Mouse (Mus musculus): Measurements from ENCODE around the gene Rasd1. TPM values are rescaled to one million over a fixed set of nuclear protein-coding genes. Genes with fewer than 3 reads are reported as not detected.

The Rasd1 gene
- total and polyA plus RNA-seq, 3 experiments: 0.13 to 0.30 TPM; not detected in 1

GRCm38 (mm10) chr11:59921265-59921664 lies 43.5 kb downstream of the Rasd1 start:
- DNase-seq (ENCODE audit: extremely low read depth): no peak
- peaks cover 0 to 3% of the 10 kb centered on the region in 2 experiments; a peak in 2 of 4 replicates for H3K4me1 ChIP-seq (ENCODE audit: control insufficient read depth in 1 of 2, insufficient read depth in 2 of 2)
- H3K79me2 ChIP-seq (replicated peaks; ENCODE audit: control insufficient read depth, extremely low read depth, insufficient read depth, poor library complexity, severe bottlenecking): no peaks in the 10 kb centered on the region
- peaks cover 12% of the 10 kb centered on the region for H3K27me3 ChIP-seq (replicated peaks)
- in situ Hi-C loops (cut with MboI; ENCODE audit: low pct_ligation_motif_present, low pct_unique_long_range_greater_than_20kb, low sequenced_read_pairs) (no loop called here), dilution Hi-C loops (cut with MboI; ENCODE audit: extremely low pct_ligation_motif_present, extremely low pct_unique_long_range_greater_than_20kb, low sequenced_read_pairs) (no loop called here)
- no peaks in the 10 kb centered on the region for H3K36me3 ChIP-seq (replicated peaks in 1 of 2; ENCODE audit: control insufficient read depth in 1 of 2, insufficient read depth in 1 of 2, low read length in 1 of 2)
- no peak overlapping the region for H3K4me3 ChIP-seq (replicated peaks in 1 of 3; ENCODE audit: low read depth in 2 of 3, low read length in 2 of 3, poor library complexity in 1 of 3)
- TF ChIP-seq MXI1 (IDR thresholded peaks at IDR 0.05; ENCODE audit: low read depth, low read length): no peak
- TF ChIP-seq IRF4 (IDR thresholded peaks at IDR 0.05; ENCODE audit: low read depth, low read length): no peak
- no peak for TF ChIP-seq RAD21 (IDR thresholded peaks at IDR 0.05; ENCODE audit: low read depth, low read length)
- TF ChIP-seq HCFC1 (IDR thresholded peaks at IDR 0.05; ENCODE audit: low read depth, low read length): no peak
- no peak for TF ChIP-seq JUN (IDR thresholded peaks at IDR 0.05; ENCODE audit: insufficient read depth, low read depth, low read length)
- TF ChIP-seq TBP (conservative IDR thresholded peaks at IDR 0.05; ENCODE audit: low read depth, low read length): no peak
- no peak for TF ChIP-seq MEF2A (IDR thresholded peaks at IDR 0.05; ENCODE audit: borderline replicate concordance, low read depth, low read length)
- no peak for TF ChIP-seq USF2 (conservative IDR thresholded peaks at IDR 0.05; ENCODE audit: low read depth, low read length)
- TF ChIP-seq CTCF (conservative IDR thresholded peaks at IDR 0.05 in 1 of 2, IDR thresholded peaks at IDR 0.05 in 1 of 2; ENCODE audit: low read depth in 2 of 2, low read length in 2 of 2): no peak
- H3K9me3 ChIP-seq (replicated peaks; ENCODE audit: low read length): no peaks in the 10 kb centered on the region
- no peak overlapping the region for H3K27ac ChIP-seq (ENCODE audit: insufficient read depth, low read depth)
- H3K9ac ChIP-seq (ENCODE audit: insufficient read depth, low read depth): no peak overlapping the region
- 0 out of 2 replicates have a peak overlapping the region, but pooled peaks have one; percentile 18 for H3K4me2 ChIP-seq (ENCODE audit: insufficient read depth, low read depth, poor library complexity, severe bottlenecking)

DNA sequence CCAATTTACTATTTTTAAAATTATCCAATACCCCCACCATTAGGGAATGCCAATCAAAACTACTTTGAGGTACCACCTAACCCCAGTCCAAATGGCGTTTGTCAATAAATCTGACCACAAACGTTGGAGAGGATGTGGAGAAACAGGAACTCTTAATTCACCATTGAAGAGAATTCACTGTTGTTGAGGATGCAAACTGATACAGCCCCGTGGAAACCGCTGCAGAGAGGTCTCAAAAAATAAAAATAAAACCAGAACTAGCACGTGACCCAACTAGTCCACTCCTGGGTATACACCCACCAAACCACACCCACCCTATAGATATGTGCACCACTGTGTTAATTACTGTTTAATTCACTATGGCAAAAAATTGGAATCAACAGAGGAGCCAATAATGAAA lies 44.4 kb downstream of the Rasd1 start:
- peaks cover 0 to 3% of the 10 kb centered on the region in 2 experiments; a peak in 2 of 4 replicates for H3K4me1 ChIP-seq (ENCODE audit: control insufficient read depth in 1 of 2, insufficient read depth in 2 of 2)
- no peak overlapping the region for H3K27ac ChIP-seq (ENCODE audit: insufficient read depth, low read depth)
- no peaks in the 10 kb centered on the region for H3K36me3 ChIP-seq (replicated peaks in 1 of 2; ENCODE audit: control insufficient read depth in 1 of 2, insufficient read depth in 1 of 2, low read length in 1 of 2)
- H3K9ac ChIP-seq (ENCODE audit: insufficient read depth, low read depth): no peak overlapping the region
- no peaks in the 10 kb centered on the region for H3K9me3 ChIP-seq (replicated peaks; ENCODE audit: low read length)
- no peak overlapping the region for H3K4me3 ChIP-seq (replicated peaks in 1 of 3; ENCODE audit: low read depth in 2 of 3, low read length in 2 of 3, poor library complexity in 1 of 3)
- H3K27me3 ChIP-seq (replicated peaks): peaks cover 12% of the 10 kb centered on the region
- H3K4me2 ChIP-seq (ENCODE audit: insufficient read depth, low read depth, poor library complexity, severe bottlenecking): no peak overlapping the region
- dilution Hi-C loops (cut with MboI; ENCODE audit: extremely low pct_ligation_motif_present, extremely low pct_unique_long_range_greater_than_20kb, low sequenced_read_pairs): no loop called here
- no peak for DNase-seq (ENCODE audit: extremely low read depth)
- peak; percentile 42; the same call in 1 of the 2 replicates for TF ChIP-seq BHLHE40 (IDR thresholded peaks at IDR 0.05; ENCODE audit: low read depth, low read length)
- TF ChIP-seq MAFK (IDR thresholded peaks at IDR 0.05; ENCODE audit: insufficient replicate concordance, low read length): no peak
- no peaks in the 10 kb centered on the region for H3K79me2 ChIP-seq (replicated peaks; ENCODE audit: control insufficient read depth, extremely low read depth, insufficient read depth, poor library complexity, severe bottlenecking)
- in situ Hi-C loops (cut with MboI; ENCODE audit: low pct_ligation_motif_present, low pct_unique_long_range_greater_than_20kb, low sequenced_read_pairs): no loop called here

DNA sequence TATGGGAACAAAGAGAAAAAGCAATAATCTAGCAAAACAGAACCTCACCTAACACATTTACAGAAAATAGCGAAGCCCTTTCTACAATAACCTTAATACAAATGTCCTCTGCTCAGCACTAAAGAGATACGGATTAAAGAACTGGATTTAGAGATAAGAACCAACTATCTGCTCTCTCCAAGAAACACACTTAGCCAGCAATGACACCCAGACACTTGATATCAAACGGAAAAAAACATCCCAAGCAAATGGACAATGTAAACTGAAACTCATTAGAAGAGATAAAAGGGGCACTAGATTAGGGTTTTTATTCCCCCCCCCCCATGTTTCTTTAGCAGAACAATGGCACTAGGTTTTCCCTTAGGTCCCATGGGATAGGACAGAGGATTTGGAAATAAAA lies 45.3 kb downstream of the Rasd1 start:
- DNase-seq (ENCODE audit: extremely low read depth): no peak
- in situ Hi-C loops (cut with MboI; ENCODE audit: low pct_ligation_motif_present, low pct_unique_long_range_greater_than_20kb, low sequenced_read_pairs) (no loop called here), dilution Hi-C loops (cut with MboI; ENCODE audit: extremely low pct_ligation_motif_present, extremely low pct_unique_long_range_greater_than_20kb, low sequenced_read_pairs) (no loop called here)
- no peaks in the 10 kb centered on the region for H3K36me3 ChIP-seq (replicated peaks in 1 of 2; ENCODE audit: control insufficient read depth in 1 of 2, insufficient read depth in 1 of 2, low read length in 1 of 2)
- TF ChIP-seq EP300 (IDR thresholded peaks at IDR 0.05; ENCODE audit: low read length) (no peak), USF2 (conservative IDR thresholded peaks at IDR 0.05; ENCODE audit: low read depth, low read length) (no peak), E2F4 (IDR thresholded peaks at IDR 0.05; ENCODE audit: insufficient replicate concordance, low read depth, low read length) (no peak), ZC3H11A (IDR thresholded peaks at IDR 0.05; ENCODE audit: low read depth, low read length) (no peak), UBTF (IDR thresholded peaks at IDR 0.05; ENCODE audit: low read depth, low read length) (no peak)
- no peak overlapping the region for H3K9ac ChIP-seq (ENCODE audit: insufficient read depth, low read depth)
- peaks cover 12% of the 10 kb centered on the region for H3K27me3 ChIP-seq (replicated peaks)
- no peak overlapping the region for H3K4me2 ChIP-seq (ENCODE audit: insufficient read depth, low read depth, poor library complexity, severe bottlenecking)
- H3K4me1 ChIP-seq (ENCODE audit: control insufficient read depth in 1 of 2, insufficient read depth in 2 of 2): peaks cover 0 to 3% of the 10 kb centered on the region in 2 experiments; a peak in 1 of 4 replicates
- H3K4me3 ChIP-seq (replicated peaks in 1 of 3; ENCODE audit: low read depth in 2 of 3, low read length in 2 of 3, poor library complexity in 1 of 3): no peak overlapping the region
- H3K27ac ChIP-seq (ENCODE audit: insufficient read depth, low read depth): no peak overlapping the region
- H3K79me2 ChIP-seq (replicated peaks; ENCODE audit: control insufficient read depth, extremely low read depth, insufficient read depth, poor library complexity, severe bottlenecking): no peaks in the 10 kb centered on the region
- H3K9me3 ChIP-seq (replicated peaks; ENCODE audit: low read length): no peaks in the 10 kb centered on the region
